Mouse (Mus musculus): ENCODE data around the gene Nkiras2.

Gene Nkiras2

GRCm38 (mm10) chr11:100618761-100619484 lies at the start of gene Nkiras2:
Nkiras2 (plus strand) TSS chr11:100619244.
- in situ Hi-C loops (cut with MboI; ENCODE audit: unreplicated experiment in 2 of 2): no loop called here

- in situ Hi-C loops (cut with MboI; ENCODE audit: unreplicated experiment in 2 of 2): loop anchor here (5.0 to 10.0 kb wide), 3 partner anchors 85 to 205 kb away; no protein-coding TSS in a partner anchor
Observed at GRCm38 (mm10) chr11:100569789-100570188, 49.3 kb upstream of the Nkiras2 start.

GRCm38 (mm10) chr11:100570430-100571201 lies 48.4 kb upstream of the Nkiras2 start:
- in situ Hi-C loops (cut with MboI; ENCODE audit: unreplicated experiment in 2 of 2): no loop called here

GRCm38 (mm10) chr11:100571202-100571567 lies 47.9 kb upstream of the Nkiras2 start:
- in situ Hi-C loops (cut with MboI; ENCODE audit: unreplicated experiment in 2 of 2): no loop called here

- in situ Hi-C loops (cut with MboI; ENCODE audit: unreplicated experiment in 2 of 2): no loop called here
Observed at GRCm38 (mm10) chr11:100574188-100574587, 44.9 kb upstream of the Nkiras2 start.

GRCm38 (mm10) chr11:100574708-100575483 lies 44.1 kb upstream of the Nkiras2 start, which contains the start of gene Cnp:
Cnp (plus strand) TSS chr11:100574904.
- in situ Hi-C loops (cut with MboI; ENCODE audit: unreplicated experiment in 2 of 2): loop anchor here (5.0 to 25.0 kb wide), 2 partner anchors 47 to 1638 kb away; partner anchors contain the start of genes Dnajc7 (in 1 of the 2) and Rara (in 1 of the 2)

- in situ Hi-C loops (cut with MboI; ENCODE audit: unreplicated experiment in 2 of 2): loop anchor here (5.0 to 25.0 kb wide), 2 partner anchors 47 to 1638 kb away; partner anchors contain the start of genes Dnajc7 (in 1 of the 2) and Rara (in 1 of the 2)
Observed at GRCm38 (mm10) chr11:100575484-100575855, 43.6 kb upstream of the Nkiras2 start.

- in situ Hi-C loops (cut with MboI; ENCODE audit: unreplicated experiment in 2 of 2): loop anchor here (5.0 to 25.0 kb wide), 2 partner anchors 46 to 1639 kb away; partner anchors contain the start of genes Dnajc7 (in 1 of the 2) and Rara (in 1 of the 2)
Observed at GRCm38 (mm10) chr11:100576256-100576655, 42.8 kb upstream of the Nkiras2 start.

GRCm38 (mm10) chr11:100577852-100578599 lies 41.0 kb upstream of the Nkiras2 start:
- in situ Hi-C loops (cut with MboI; ENCODE audit: unreplicated experiment in 2 of 2): loop anchor here (5.0 to 25.0 kb wide), 2 partner anchors 44 to 1641 kb away; partner anchors contain the start of genes Dnajc7 (in 1 of the 2) and Rara (in 1 of the 2)

- in situ Hi-C loops (cut with MboI; ENCODE audit: unreplicated experiment in 2 of 2): loop anchor here (5.0 to 25.0 kb wide), 2 partner anchors 43 to 1642 kb away; partner anchors contain the start of genes Dnajc7 (in 1 of the 2) and Rara (in 1 of the 2)
Observed at GRCm38 (mm10) chr11:100579116-100579799, 39.8 kb upstream of the Nkiras2 start.

- in situ Hi-C loops (cut with MboI; ENCODE audit: unreplicated experiment in 2 of 2): loop anchor here in 1 of 2 experiments (25.0 kb wide), 1 partner anchor 1643 kb away; the partner anchor contains the start of gene Rara
Observed at GRCm38 (mm10) chr11:100580275-100580674, 38.8 kb upstream of the Nkiras2 start.

- in situ Hi-C loops (cut with MboI; ENCODE audit: unreplicated experiment in 2 of 2): loop anchor here in 1 of 2 experiments (25.0 kb wide), 1 partner anchor 1644 kb away; the partner anchor contains the start of gene Rara
Observed at GRCm38 (mm10) chr11:100581756-100582155, 37.3 kb upstream of the Nkiras2 start.

- in situ Hi-C loops (cut with MboI; ENCODE audit: unreplicated experiment in 2 of 2): loop anchor here in 1 of 2 experiments (25.0 kb wide), 1 partner anchor 1645 kb away; the partner anchor contains the start of gene Rara
Observed at GRCm38 (mm10) chr11:100582413-100582812, 36.6 kb upstream of the Nkiras2 start.

- in situ Hi-C loops (cut with MboI; ENCODE audit: unreplicated experiment in 2 of 2): loop anchor here in 1 of 2 experiments (25.0 kb wide), 1 partner anchor 1646 kb away; the partner anchor contains the start of gene Rara
Observed at GRCm38 (mm10) chr11:100582836-100583235, 36.2 kb upstream of the Nkiras2 start.

GRCm38 (mm10) chr11:100584561-100584961 lies 34.5 kb upstream of the Nkiras2 start:
- in situ Hi-C loops (cut with MboI; ENCODE audit: unreplicated experiment in 2 of 2): loop anchor here in 1 of 2 experiments (25.0 kb wide), 1 partner anchor 1647 kb away; the partner anchor contains the start of gene Rara

- in situ Hi-C loops (cut with MboI; ENCODE audit: unreplicated experiment in 2 of 2): loop anchor here in 1 of 2 experiments (5.0 to 25.0 kb wide), 2 partner anchors 37 to 1648 kb away; partner anchors contain the start of genes Dnajc7 and Rara
Observed at GRCm38 (mm10) chr11:100585148-100585547, 33.9 kb upstream of the Nkiras2 start.

- in situ Hi-C loops (cut with MboI; ENCODE audit: unreplicated experiment in 2 of 2): loop anchor here in 1 of 2 experiments (5.0 to 25.0 kb wide), 2 partner anchors 34 to 1651 kb away; partner anchors contain the start of genes Dnajc7 and Rara
Observed at GRCm38 (mm10) chr11:100588462-100588861, 30.6 kb upstream of the Nkiras2 start.
